Mouse (Mus musculus) heart, embryonic 13.5 days (tissue): Measurements from ENCODE around the gene 4933421I07Rik. TPM values are rescaled to one million over a fixed set of nuclear protein-coding genes. Genes with fewer than 3 reads are reported as not detected.

Experiments used
- ATAC-seq: fragments of 200-750 bp; cut with Nextera tagmentation; 2 replicates; pipeline ENCODE4 v1.8.0; 2017; ENCODE audit warnings: moderate TSS enrichment; ENCODE audit not compliant: insufficient number of reproducible peaks, low FRiP score, low TSS enrichment; ENCODE audit errors: extremely low read depth
- H3K27ac ChIP-seq: fragments of 300-500 bp; sonication (generic); replicated peaks from 2 replicates; pipeline ENCODE4 v1.5.1; 2015; ENCODE audit warnings: moderate library complexity, mild to moderate bottlenecking, inconsistent platforms
- H3K27me3 ChIP-seq: fragments of 300-500 bp; sonication (generic); replicated peaks from 2 replicates; pipeline ENCODE4 v1.6.1; 2015; ENCODE audit warnings: mild to moderate bottlenecking, inconsistent platforms
- H3K36me3 ChIP-seq: fragments of 300-500 bp; sonication (generic); 2 replicates; pipeline ENCODE4 v1.6.1; 2015; ENCODE audit warnings: mild to moderate bottlenecking, inconsistent platforms
- H3K4me1 ChIP-seq: fragments of 300-500 bp; sonication (generic); 2 replicates; pipeline ENCODE4 v1.6.1; 2015; ENCODE audit warnings: inconsistent platforms
- H3K4me2 ChIP-seq: fragments of 300-500 bp; sonication (generic); 2 replicates; pipeline ENCODE4 v1.6.1; 2015; ENCODE audit warnings: inconsistent platforms, mild to moderate bottlenecking, moderate library complexity
- H3K4me3 ChIP-seq: fragments of 300-500 bp; sonication (generic); 2 replicates; pipeline ENCODE4 v1.5.1; 2015; ENCODE audit warnings: moderate library complexity, mild to moderate bottlenecking, inconsistent platforms
- H3K9ac ChIP-seq: fragments of 300-500 bp; sonication (generic); 2 replicates; pipeline ENCODE4 v1.6.1; 2015; ENCODE audit warnings: inconsistent platforms, mild to moderate bottlenecking, moderate library complexity
- H3K9me3 ChIP-seq: fragments of 300-500 bp; sonication (generic); 2 replicates; pipeline ENCODE4 v1.6.1; 2016; ENCODE audit warnings: inconsistent platforms
- WGBS: fragments of 180-500 bp; shearing (Covaris S2); methylation state at CpG from one replicate; pipeline ENCODE4 v1.1.7; 2015; ENCODE audit warnings: mixed read lengths; 5-methylcytosine and 5-hydroxymethylcytosine counted together
- polyA plus RNA-seq: library from polyadenylated mRNA; unstranded; fragments of >200 nt; fragmentation: Nextera tagmentation; extraction: Ambion mirVana; gene quantifications from 2 replicates; pipeline ENCODE4 v1.2.1, GENCODE M21; 2015

4933421I07Rik gene
- polyA plus RNA-seq: not detected in 2 replicates

- Histone ChIP-seq H3K4me3 (no peak within 1 kb of the TSS), H3K27me3 (no peaks in the 10 kb centered on the region), H3K9ac (no peak within 1 kb of the TSS), H3K4me2 (no peak within 1 kb of the TSS), H3K36me3 (no peaks in the 10 kb centered on the region), H3K27ac (no peak within 1 kb of the TSS), H3K9me3 (peaks cover 48% of the 10 kb centered on the region), H3K4me1 (no peaks in the 10 kb centered on the region)
- no peak for ATAC-seq
- WGBS: 53% methylated on average over 5 of the region's 5 CpGs
Measured at GRCm38 (mm10) chr7:42447850-42448249, at the start of gene 4933421I07Rik. TSS of gene 4933421I07Rik (minus strand) at chr7:42448120.

- Histone ChIP-seq H3K36me3 (peaks cover 18% of the 10 kb centered on the region), H3K9ac (no peak overlapping the region), H3K4me3 (no peak overlapping the region), H3K9me3 (no peaks in the 10 kb centered on the region), H3K4me2 (no peak overlapping the region), H3K27ac (no peak overlapping the region), H3K27me3 (no peaks in the 10 kb centered on the region), H3K4me1 (no peaks in the 10 kb centered on the region)
- ATAC-seq: no peak
- 85% methylated on average over 9 of the region's 9 CpGs for WGBS
Measured at GRCm38 (mm10) chr7:42497356-42497755, 49.4 kb upstream of the 4933421I07Rik start.

DNA sequence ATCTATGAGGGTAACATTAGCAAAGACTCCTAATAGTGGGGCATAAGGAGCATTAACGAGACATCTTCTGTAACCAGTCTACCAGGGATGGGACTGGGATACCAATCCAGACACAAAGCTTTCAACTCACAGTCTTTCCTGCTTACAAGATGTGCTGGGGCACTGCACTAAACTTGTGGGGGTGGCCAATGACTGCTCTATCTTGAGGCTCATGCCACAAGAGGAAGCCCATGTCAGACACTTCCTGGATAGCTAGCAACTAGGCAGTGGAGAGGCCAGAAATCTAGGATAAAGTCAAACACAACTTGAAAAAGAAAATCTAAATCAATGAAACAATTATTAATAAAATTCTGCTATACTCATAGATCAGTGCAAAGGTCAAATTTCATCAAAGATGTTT, 48.3 kb upstream of the 4933421I07Rik start:
- Histone ChIP-seq H3K9me3 (no peaks in the 10 kb centered on the region), H3K9ac (no peak overlapping the region), H3K27ac (no peak overlapping the region), H3K27me3 (no peaks in the 10 kb centered on the region), H3K4me1 (no peaks in the 10 kb centered on the region), H3K4me3 (no peak overlapping the region), H3K4me2 (no peak overlapping the region), H3K36me3 (peaks cover 18% of the 10 kb centered on the region)
- ATAC-seq: no peak
- WGBS: 81% methylated on average over 1 of the region's 1 CpGs

DNA sequence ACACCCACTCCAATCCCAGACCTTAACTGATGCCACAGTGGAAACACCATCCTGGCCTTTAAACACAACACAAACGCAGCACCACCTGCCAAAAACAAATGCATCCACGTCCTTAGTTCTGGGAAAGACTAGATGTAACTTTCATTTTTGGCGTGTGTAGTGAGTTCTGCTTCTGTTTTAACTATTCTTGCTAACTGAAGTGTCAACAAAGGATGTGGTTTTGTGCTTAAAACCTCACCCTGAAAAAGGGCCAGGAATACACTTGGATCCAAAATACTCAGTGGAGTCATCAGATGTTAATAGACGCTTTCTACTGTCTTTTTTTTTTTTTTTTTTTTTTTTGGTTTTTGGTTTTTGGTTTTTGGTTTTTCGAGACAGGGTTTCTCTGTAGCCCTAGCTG, 42.9 kb upstream of the 4933421I07Rik start:
- no peaks in the 10 kb centered on the region for H3K4me1 ChIP-seq
- no peaks in the 10 kb centered on the region for H3K27me3 ChIP-seq
- H3K36me3 ChIP-seq: peaks cover 45% of the 10 kb centered on the region
- no peak overlapping the region for H3K4me3 ChIP-seq
- 87% methylated on average over 5 of the region's 5 CpGs for WGBS
- no peaks in the 10 kb centered on the region for H3K9me3 ChIP-seq
- H3K27ac ChIP-seq: no peak overlapping the region
- H3K4me2 ChIP-seq: no peak overlapping the region
- no peak for ATAC-seq
- no peak overlapping the region for H3K9ac ChIP-seq

- Histone ChIP-seq H3K4me2 (no peak overlapping the region), H3K27ac (no peak overlapping the region), H3K9ac (no peak overlapping the region), H3K4me3 (no peak overlapping the region), H3K9me3 (no peaks in the 10 kb centered on the region), H3K4me1 (no peaks in the 10 kb centered on the region), H3K27me3 (no peaks in the 10 kb centered on the region), H3K36me3 (peaks cover 50% of the 10 kb centered on the region)
- 85% methylated on average over 4 of the region's 4 CpGs for WGBS
- ATAC-seq: no peak
Measured at GRCm38 (mm10) chr7:42490358-42490757, 42.4 kb upstream of the 4933421I07Rik start.

DNA sequence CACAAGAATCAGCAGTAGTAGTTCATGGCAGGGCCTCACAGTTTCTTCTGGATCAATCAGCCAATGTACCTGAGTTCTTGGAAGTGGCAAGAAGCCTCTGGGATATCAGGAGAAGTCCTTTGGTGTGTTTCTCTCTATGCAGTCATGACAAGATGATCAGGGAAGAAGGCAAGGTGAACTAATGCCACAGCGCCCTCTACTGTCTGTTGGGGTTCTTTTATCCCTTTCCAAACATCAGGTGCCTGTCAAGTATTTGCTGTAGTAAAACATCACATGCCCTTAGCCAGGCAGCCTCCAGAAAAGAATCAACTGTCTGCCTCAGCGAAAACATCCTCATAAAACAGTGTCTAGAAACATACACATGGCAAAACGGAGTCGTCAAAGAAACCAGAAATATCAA, 6.7 kb upstream of the 4933421I07Rik start:
- 55% methylated on average over 4 of the region's 4 CpGs for WGBS
- no peaks in the 10 kb centered on the region for H3K27me3 ChIP-seq
- H3K27ac ChIP-seq: no peak overlapping the region
- peaks cover 33% of the 10 kb centered on the region; the same call in 1 of the 2 replicates for H3K9me3 ChIP-seq
- no peaks in the 10 kb centered on the region for H3K36me3 ChIP-seq
- H3K4me3 ChIP-seq: no peak overlapping the region
- no peak overlapping the region for H3K4me2 ChIP-seq
- no peak for ATAC-seq
- no peaks in the 10 kb centered on the region for H3K4me1 ChIP-seq
- H3K9ac ChIP-seq: no peak overlapping the region

DNA sequence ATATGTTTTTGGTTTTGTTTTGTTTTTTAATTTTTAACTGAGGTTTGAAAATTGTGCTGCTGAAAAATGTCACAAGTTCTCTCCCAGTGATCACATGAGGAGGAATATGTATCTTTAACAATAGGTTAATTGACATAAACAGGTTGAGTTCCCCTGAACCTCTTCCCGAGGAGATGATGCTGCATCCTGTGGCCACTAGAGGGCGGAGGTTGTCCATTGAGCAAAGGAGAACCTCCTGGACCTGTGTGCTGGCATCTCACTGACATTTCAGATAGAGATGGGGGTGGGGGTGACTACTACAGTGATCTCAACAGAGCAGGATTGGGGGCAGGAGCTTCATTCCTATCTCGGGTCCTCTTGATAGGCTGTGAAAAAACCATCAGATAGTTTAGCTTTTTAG, 2.7 kb upstream of the 4933421I07Rik start:
- Histone ChIP-seq H3K4me2 (no peak overlapping the region), H3K9ac (no peak overlapping the region), H3K4me3 (no peak overlapping the region), H3K27ac (no peak overlapping the region), H3K4me1 (no peaks in the 10 kb centered on the region), H3K9me3 (peaks cover 55% of the 10 kb centered on the region), H3K36me3 (no peaks in the 10 kb centered on the region), H3K27me3 (no peaks in the 10 kb centered on the region)
- no peak for ATAC-seq
- WGBS: 26% methylated on average over 3 of the region's 3 CpGs

DNA sequence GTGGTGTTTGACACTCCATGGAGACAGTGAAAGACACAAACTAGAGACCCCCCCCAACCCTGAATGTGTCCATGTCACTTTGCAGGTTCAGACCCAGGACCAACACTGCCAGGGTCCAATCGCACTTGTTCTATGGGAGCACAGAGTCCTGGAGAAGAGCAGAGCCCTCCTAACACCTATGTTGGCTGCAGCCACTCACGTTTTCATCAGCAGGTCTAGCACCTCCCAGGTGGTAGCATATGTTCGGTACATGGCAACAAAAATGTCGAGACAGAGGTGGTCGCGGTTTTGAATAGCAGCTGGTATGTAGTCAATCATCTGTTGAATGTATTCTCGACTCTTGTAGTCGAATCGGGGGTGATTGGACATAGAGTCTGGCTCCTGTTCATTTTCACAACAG, 568 bp downstream of the 4933421I07Rik start:
- no peak for ATAC-seq
- WGBS: 71% methylated on average over 9 of the region's 9 CpGs
- Histone ChIP-seq H3K4me1 (no peaks in the 10 kb centered on the region), H3K4me2 (no peak overlapping the region), H3K9ac (no peak overlapping the region), H3K4me3 (no peak overlapping the region), H3K27ac (no peak overlapping the region), H3K27me3 (no peaks in the 10 kb centered on the region), H3K36me3 (no peaks in the 10 kb centered on the region), H3K9me3 (peaks cover 43% of the 10 kb centered on the region)

Other genes starting within 250 kb of the 4933421I07Rik start
- not detected in 2 replicates for gene Vmn2r61, start 188.1 kb downstream of the 4933421I07Rik start, polyA plus RNA-seq
- gene Zfp141, start 57.6 kb upstream of the 4933421I07Rik start, polyA plus RNA-seq: 4.7 and 5.3 TPM in 2 replicates
- not detected in 2 replicates for gene Gm21028, start 130.5 kb upstream of the 4933421I07Rik start, polyA plus RNA-seq
- 1.3 and 1.5 TPM in 2 replicates for gene Zfp977, start 144.4 kb upstream of the 4933421I07Rik start, polyA plus RNA-seq
- 1.7 and 2.4 TPM in 2 replicates for gene Zfp976, start 194.5 kb upstream of the 4933421I07Rik start, polyA plus RNA-seq
- 5.9 and 6.9 TPM in 2 replicates for gene Zfp975, start 244.6 kb upstream of the 4933421I07Rik start, polyA plus RNA-seq